Mouse (Mus musculus): ENCODE measurements around the gene Eif3g.

The Eif3g gene

GRCm38 (mm10) chr9:20898511-20899073 lies at the start of gene Eif3g:
Gene Eif3g, minus strand, starts transcription at chr9:20898623.
- WGBS = 3% methylated on average over 34 of the region's 34 CpGs

DNA sequence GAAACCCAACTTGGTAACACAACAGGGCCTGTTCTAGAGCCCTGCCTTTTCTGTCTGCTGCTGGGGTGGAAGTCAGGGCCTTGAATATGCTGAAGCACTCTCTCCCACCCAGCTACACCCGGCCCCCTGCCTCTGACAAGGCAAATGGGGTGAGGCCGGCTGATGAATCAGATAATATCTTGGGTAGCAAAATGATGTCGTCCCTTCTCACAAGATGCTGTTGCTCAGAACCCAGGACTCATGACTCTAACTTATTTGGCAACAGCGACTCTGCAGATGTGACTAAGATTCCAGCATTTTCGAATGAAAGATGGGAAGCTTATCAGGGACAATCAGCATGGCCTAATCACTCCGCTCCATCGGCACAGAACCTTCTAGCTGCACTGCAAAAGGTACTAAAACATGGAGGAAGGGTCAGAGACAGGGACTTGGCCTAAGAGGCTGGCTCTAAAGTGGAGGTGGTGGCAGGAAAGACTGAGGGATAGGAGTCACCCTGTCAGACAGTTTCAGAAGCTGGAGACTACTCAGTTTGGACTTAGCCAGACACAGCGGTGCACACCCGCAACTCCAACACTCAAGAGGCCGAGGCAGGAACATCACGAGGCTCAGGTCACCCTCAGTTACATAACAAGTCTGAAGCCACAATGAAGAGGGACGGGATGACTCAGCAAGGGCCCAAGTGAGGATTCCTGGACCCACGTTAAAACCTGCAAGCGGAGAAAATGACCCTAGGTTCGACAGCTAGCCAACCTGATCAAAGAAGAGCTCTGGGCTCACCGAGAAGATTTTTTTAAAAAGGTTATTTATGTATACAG lies 47.9 kb upstream of the Eif3g start:
- 82% methylated on average over 16 of the region's 16 CpGs for WGBS

DNA sequence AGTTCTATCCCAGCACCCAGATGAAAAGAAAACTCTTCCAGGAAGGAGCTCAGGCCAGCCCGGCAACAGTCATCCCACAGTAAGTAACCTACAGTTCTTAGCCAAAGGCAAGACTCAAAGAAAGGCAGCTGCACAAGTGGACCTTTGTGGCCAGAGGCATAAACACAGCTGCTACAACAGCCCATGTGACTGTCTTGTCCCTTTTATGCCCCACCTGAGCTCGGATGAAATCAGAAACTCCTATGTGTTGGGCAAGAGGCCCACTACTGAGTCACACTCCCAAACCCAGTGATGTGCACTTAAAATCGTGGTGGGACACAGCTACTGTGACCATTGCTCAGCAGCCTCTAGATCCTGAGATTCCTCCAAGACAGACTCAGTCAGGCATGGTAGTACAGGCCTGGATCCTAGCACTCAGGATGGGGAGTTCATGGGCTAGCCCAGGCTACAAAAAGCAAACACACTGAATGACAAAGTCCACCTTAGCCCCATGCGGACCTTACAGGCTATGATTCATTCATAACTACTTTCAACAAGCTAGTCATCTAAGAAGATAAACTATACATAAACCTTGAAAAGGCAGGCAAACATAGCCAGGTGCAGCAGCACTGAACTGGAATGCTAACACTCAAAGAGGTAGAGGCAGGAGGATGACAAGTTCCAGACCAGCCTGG lies 46.4 kb upstream of the Eif3g start:
- WGBS = 50% methylated on average over 4 of the region's 4 CpGs

DNA sequence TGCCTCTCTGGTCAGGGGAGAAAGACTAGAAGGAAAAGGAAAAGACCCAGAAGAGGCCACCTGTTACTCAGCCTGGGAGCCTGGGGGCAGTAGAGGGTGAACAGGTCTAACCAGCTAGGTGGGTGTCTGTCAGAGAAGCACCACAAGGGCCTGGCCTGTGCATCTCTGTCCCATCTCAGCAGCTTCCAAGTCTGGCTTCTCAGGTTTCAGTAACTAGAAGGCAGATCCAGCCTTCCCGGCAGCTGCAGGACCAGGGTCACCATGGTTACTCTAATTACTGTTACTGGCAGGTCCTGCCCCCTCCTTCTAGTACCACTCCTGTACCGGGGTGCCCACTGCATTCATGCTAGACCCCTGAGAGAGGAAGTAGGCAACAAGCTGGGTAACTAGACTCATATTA lies 45.5 kb upstream of the Eif3g start:
- 38% methylated on average over 2 of the region's 2 CpGs for WGBS

GRCm38 (mm10) chr9:20943396-20943795 lies 45.0 kb upstream of the Eif3g start:
- WGBS = 90% methylated on average over 7 of the region's 7 CpGs

- 86% methylated on average over 3 of the region's 3 CpGs for WGBS
These were observed 24.8 kb upstream of the Eif3g start for GRCm38 (mm10) chr9:20923258-20923657.

GRCm38 (mm10) chr9:20916160-20916559 lies 17.7 kb upstream of the Eif3g start:
- 81% methylated on average over 4 of the region's 4 CpGs for WGBS

GRCm38 (mm10) chr9:20909948-20910347 lies 11.5 kb upstream of the Eif3g start:
- WGBS = 40% methylated on average over 9 of the region's 9 CpGs

- WGBS = 51% methylated on average over 6 of the region's 6 CpGs
These were observed 3.7 kb upstream of the Eif3g start for GRCm38 (mm10) chr9:20902174-20902491.

DNA sequence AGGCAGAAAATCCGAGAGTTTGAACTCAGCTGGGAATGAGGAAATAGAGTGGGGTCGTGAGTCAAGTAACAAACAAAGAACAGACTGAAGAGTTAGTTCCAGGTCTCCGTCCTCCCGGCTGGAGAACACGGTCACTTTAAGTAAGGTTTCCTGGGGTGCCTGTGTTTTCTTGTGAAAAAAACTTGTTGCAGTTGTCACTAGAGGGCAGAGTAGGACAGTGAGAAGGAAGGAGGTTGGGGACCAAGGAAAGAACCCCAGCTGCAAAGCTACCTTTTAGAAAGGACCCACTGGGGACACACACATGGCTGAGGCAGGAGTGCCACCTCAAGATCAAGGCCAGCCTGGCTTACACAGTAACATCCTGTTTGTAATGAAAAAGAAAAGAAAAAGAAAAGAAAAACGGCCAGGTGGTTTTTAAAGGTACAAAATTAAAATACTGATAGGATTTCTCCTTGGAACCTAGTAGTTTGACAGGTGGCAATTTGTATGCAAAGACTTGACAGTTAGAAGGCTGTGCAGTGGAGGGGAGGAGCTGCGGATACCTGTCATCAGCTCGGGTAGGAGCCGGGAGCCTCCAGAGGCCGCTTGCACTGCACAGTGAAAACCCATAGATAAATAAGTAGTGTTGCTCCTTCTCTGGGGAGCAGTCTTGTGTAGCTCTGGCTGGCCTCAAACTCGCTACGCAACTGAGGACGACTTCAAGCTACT lies 3.2 kb upstream of the Eif3g start:
- 15% methylated on average over 13 of the region's 13 CpGs for WGBS

DNA sequence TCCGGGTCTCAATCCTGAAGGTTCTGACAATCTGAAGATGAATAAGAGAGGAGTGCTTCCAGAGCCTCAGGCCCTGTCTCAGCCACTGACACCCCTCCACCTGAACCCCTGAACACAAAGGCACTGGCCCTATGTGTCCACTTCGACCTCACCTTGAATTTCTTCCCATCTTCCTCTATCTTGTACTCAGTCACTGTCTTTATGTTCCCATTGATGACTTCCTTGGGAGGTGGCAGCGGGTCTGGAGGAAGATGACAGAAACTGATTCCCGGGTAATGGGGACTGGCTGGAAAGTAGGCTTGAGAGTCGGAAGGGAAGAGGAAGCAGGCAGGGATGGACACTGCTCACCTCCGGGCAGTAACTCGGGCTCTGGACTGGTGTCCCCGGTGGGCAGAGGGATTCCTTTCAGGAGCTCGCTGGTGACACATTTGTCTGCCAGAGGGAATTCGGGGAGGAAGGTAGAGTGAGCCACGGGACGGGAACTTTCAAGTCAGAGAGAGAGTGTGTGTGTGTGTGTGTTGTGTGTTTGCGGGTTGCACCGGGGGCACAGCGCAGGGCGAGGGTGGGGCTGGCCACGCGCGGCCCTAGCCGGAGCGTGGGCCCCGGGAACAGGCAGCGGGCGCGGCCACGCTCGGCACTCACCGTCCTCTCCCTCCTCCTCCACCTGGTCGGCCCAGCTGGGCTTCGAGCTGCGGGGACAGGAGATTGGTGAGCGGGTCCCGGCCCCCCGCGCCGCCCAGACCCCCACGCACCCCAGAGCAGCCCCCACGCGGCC lies 500 bp downstream of the Eif3g start:
- 5% methylated on average over 36 of the region's 39 CpGs for WGBS

GRCm38 (mm10) chr9:20895382-20895781 lies 3.0 kb downstream of the Eif3g start:
- WGBS = 97% methylated on average over 9 of the region's 9 CpGs

GRCm38 (mm10) chr9:20894629-20895028 lies 3.8 kb downstream of the Eif3g start:
- WGBS = 88% methylated on average over 15 of the region's 15 CpGs

- 85% methylated on average over 13 of the region's 13 CpGs for WGBS
These were observed 4.7 kb downstream of the Eif3g start for GRCm38 (mm10) chr9:20893590-20894343.

DNA sequence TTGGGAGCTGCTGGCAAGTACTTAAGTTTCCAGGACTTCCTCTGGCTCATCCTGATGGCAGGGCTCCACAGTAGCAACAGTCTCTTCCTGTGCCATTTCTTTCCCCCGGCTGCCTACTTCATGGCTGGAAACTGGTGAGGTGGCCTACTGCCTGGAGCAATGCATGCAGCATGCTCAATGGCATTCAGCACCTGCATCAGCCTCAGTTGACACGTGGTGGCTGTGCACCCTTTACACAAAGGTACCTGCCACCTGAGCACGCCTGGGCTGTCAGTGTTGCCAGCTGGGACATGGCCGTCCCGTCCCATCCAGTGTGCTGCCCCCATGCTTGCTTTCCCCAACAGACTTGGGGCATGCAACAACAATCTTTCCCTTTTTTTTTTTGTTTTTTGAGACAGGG lies 5.4 kb downstream of the Eif3g start:
- WGBS = 48% methylated on average over 5 of the region's 5 CpGs

GRCm38 (mm10) chr9:20892104-20892653 lies 6.2 kb downstream of the Eif3g start:
- WGBS = 53% methylated on average over 5 of the region's 5 CpGs

DNA sequence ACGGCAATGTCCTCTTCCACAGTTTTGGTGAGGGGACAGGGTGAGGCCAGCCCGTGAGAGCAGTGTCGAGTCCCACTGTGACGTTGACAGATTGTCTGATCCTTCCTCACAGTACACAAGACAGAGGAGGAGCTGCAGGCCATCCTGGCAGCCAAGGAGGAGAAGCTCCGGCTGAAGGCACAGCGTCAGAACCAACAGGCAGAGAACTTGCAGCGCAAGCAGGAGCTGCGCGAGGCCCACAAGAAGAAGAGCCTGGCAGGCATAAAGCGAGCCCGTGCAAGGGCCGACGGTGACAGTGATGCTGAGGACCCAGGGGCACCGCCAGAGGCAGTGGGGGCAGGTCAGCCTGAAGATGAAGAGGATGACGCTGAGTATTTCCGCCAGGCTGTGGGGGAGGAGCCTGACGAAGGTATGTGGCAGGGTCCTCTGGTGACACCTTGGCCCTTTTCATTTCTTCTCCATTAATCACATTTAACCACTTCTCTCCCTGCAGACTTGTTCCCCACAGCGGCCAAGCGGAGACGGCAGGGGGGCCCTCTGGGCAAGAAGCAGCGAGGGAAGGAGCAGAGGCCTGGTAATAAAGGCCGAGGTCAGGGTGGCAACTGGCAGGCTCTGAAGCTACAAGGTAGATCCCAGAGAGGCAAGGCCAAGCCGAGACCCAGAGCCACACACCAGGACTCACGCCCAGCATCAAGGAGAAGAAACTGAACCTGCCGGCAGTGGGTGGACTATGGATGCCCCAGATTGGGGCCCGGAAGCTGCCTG lies 6.9 kb downstream of the Eif3g start:
- WGBS = 76% methylated on average over 26 of the region's 26 CpGs

DNA sequence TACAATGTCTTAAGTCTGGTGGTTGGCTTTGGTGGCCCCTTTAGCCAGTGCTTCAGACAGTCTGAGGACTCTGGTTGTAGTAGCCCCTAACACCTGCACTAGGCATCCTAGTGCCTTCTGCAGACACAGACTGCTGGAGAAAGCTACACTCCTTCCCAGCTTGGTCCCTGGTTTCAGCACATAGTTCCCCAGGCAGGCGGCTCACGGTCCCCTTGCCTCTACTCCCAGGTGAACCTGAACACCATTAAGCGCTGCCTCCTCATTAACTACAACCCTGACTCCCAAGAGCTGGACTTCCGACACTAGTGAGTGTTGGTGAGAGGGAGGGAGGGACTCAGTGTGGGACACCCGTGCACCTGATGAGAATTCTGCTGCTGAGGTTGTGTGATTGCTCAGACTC lies 8.0 kb downstream of the Eif3g start:
- WGBS = 94% methylated on average over 5 of the region's 5 CpGs

DNA sequence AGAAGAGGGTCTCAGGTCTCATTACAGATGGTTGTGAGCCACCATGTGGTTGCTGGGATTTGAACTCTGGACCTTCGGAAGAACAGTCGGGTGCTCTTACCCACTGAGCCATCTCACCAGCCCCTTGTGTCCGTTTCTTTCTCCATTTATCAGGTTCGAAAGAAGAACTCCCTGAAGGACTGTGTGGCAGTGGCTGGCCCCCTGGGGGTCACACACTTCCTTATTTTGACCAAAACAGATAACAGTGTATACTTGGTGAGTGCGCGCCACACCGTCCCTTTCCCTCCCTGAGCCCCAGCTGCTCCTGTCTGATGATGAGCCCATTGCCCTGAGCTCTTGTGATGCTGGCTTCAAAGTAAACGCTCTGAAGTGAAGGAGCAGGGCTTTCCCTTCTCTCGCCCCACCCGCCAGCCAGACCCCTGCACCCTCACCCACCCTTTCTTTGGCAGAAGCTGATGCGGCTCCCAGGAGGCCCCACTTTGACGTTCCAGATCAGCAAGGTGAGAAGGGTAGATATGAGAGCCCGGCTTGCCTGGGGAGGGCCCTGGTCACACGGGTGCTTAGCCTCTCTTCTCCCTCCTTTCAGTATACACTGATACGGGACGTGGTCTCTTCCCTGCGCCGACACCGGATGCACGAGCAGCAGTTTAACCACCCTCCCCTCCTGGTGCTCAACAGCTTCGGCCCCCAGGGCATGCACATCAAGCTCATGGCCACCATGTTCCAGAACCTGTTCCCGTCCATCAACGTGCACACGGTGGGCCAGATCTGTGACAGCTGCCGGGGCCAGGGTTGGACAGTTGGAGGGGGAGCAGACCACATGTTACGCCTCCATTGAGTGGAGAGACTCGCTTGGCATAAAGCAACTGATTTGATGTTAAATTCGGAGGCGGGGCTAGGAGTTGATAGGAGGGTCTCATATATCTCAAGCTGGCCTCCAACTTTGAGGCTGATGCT lies 9.0 kb downstream of the Eif3g start:
- whole genome bisulfite sequencing = 81% methylated on average over 29 of the region's 29 CpGs
